Mouse (Mus musculus) heart, postnatal 0 days (tissue): ENCODE data around the gene Ippk. TPM values are rescaled to one million over a fixed set of nuclear protein-coding genes. Genes with fewer than 3 reads are reported as not detected.

Experiments
- ATAC-seq: fragments of 200-750 bp; cut with Nextera tagmentation; 2 replicates; pipeline ENCODE4 v1.8.0; 2017; ENCODE audit warnings: low read depth, moderate number of reproducible peaks, moderate library complexity; ENCODE audit not compliant: insufficient read depth
- DNase-seq: peaks from one replicate; pipeline ENCODE4 v3.0.0-alpha.2; 2016; ENCODE audit warnings: low spot score
- H3K27ac ChIP-seq: fragments of 300-500 bp; sonication (generic); 2 replicates; pipeline ENCODE4 v1.5.1; 2014; ENCODE audit warnings: low read depth, mild to moderate bottlenecking
- H3K27me3 ChIP-seq: fragments of 300-500 bp; sonication (generic); 2 replicates; pipeline ENCODE4 v1.6.1; 2014; ENCODE audit warnings: low read length, mixed read lengths; ENCODE audit not compliant: control insufficient read depth, insufficient read depth
- H3K36me3 ChIP-seq: fragments of 300-500 bp; sonication (generic); replicated peaks from 2 replicates; pipeline ENCODE4 v1.6.1; 2014; ENCODE audit warnings: low read length, mixed read lengths; ENCODE audit not compliant: control insufficient read depth, insufficient read depth
- H3K4me1 ChIP-seq: fragments of 300-500 bp; sonication (generic); 2 replicates; pipeline ENCODE4 v1.6.1; 2014; ENCODE audit warnings: antibody characterized with exemption; ENCODE audit not compliant: control insufficient read depth, insufficient read depth
- H3K4me2 ChIP-seq: fragments of 300-500 bp; sonication (generic); 2 replicates; pipeline ENCODE4 v1.6.1; 2014; ENCODE audit warnings: low read depth, mild to moderate bottlenecking, low read length, moderate library complexity
- H3K4me3 ChIP-seq: fragments of 300-500 bp; sonication (generic); 2 replicates; pipeline ENCODE4 v1.5.1; 2014; ENCODE audit warnings: low read depth, low read length
- H3K9ac ChIP-seq: fragments of 300-500 bp; sonication (generic); replicated peaks from 2 replicates; pipeline ENCODE4 v1.6.1; 2014; ENCODE audit warnings: low read depth, low read length, mixed read lengths
- H3K9me3 ChIP-seq: fragments of 300-500 bp; sonication (generic); replicated peaks from 2 replicates; pipeline ENCODE4 v1.6.1; 2016; ENCODE audit warnings: low read length; ENCODE audit not compliant: control insufficient read depth
- CTCF ChIP-seq: IDR thresholded peaks from 2 replicates; pipeline ENCODE4 v1.5.1; 2016; ENCODE audit warnings: antibody characterized with exemption, control low read depth, low read depth
- EP300 ChIP-seq: IDR thresholded peaks from 2 replicates; pipeline ENCODE4 v1.6.1; 2016; ENCODE audit warnings: antibody characterized with exemption, low read depth
- WGBS: fragments of 180-500 bp; shearing (Covaris S2); extraction: QIAGEN DNeasy Blood & Tissue Kit; methylation state at CpG from one replicate; pipeline ENCODE4 v1.1.7; 2014; 5-methylcytosine and 5-hydroxymethylcytosine counted together
- polyA plus RNA-seq: library from polyadenylated mRNA; unstranded; fragments of >200 nt; fragmentation: Nextera tagmentation; extraction: Ambion mirVana; gene quantifications from 2 replicates; pipeline ENCODE4 v1.2.1, GENCODE M21; 2015
- total RNA-seq: library from RNA; depleted of rRNA; stranded (reverse); fragments of >200 nt; gene quantifications from 2 replicates; pipeline ENCODE4 v1.2.3, GENCODE M21; 2014; ENCODE audit warnings: low replicate concordance

The Ippk gene
- total and polyA plus RNA-seq, 2 experiments from 2014 or later: 8.0 to 9.3 TPM

DNA sequence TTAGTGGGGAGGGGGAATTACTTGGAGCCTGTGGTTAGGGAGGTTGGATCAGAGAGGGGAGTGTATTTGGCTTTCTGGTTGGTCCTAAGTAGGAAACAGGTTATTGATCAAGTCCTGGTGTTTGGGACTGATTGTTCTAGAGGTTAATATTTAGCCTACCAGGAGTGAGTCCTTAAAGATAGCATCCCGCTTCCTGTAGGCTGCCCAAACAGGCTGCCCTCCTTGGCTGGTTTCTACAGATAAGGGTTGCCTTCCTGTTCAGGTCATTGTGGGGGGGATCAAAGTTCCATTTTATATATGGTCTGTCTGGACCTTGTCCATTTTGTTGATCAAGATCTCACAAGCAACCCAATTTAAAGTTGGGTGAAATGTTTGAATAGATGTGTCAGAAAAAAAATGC is 27.5 kb upstream of the Ippk start:
- Histone ChIP-seq H3K4me1 (no peaks in the 10 kb centered on the region), H3K36me3 (peaks cover under 1% of the 10 kb centered on the region; the same call in 1 of the 2 replicates), H3K27ac (no peak overlapping the region), H3K27me3 (no peaks in the 10 kb centered on the region), H3K4me2 (no peak overlapping the region), H3K9ac (no peak overlapping the region), H3K4me3 (no peak overlapping the region), H3K9me3 (no peaks in the 10 kb centered on the region)
- ATAC-seq: no peak
- TF ChIP-seq EP300: no peak
- no peak for TF ChIP-seq CTCF
- no peak for DNase-seq
- WGBS: 81% methylated on average over 1 of the region's 1 CpGs

DNA sequence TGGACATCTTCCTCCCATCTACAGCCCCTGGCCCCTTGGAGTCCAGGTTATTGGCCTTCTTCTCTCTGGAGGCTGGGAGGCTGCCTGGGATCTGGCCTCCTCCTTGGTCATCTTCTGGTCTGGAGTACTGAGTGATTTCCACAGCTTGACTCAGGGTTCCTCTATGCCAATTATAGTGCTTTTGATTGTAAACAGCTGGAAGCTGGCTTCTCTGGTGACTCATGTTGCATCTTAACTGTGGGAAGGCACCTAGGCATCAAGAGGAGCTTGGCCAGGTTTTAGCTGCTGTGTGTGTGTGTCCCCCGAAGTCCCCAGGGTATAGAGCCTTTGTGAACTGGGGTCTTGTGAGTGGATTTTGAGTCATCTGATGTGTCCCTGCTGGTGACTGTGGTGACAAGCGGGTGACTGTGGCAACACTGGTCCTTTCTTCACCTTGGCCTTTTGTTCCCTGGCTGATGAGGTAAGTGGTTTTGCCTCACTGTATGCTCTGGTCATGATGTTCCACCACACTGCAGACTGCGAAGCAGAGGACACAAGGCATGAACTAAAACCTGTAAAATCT is 26.1 kb upstream of the Ippk start:
- Histone ChIP-seq H3K9me3 (no peaks in the 10 kb centered on the region), H3K4me3 (no peak overlapping the region), H3K4me2 (no peak overlapping the region), H3K4me1 (no peaks in the 10 kb centered on the region), H3K27me3 (no peaks in the 10 kb centered on the region), H3K9ac (no peak overlapping the region), H3K36me3 (no peaks in the 10 kb centered on the region), H3K27ac (no peak overlapping the region)
- no peak for ATAC-seq
- 81% methylated on average over 3 of the region's 3 CpGs for WGBS
- TF ChIP-seq CTCF (no peak), EP300 (no peak)
- DNase-seq: no peak

DNA sequence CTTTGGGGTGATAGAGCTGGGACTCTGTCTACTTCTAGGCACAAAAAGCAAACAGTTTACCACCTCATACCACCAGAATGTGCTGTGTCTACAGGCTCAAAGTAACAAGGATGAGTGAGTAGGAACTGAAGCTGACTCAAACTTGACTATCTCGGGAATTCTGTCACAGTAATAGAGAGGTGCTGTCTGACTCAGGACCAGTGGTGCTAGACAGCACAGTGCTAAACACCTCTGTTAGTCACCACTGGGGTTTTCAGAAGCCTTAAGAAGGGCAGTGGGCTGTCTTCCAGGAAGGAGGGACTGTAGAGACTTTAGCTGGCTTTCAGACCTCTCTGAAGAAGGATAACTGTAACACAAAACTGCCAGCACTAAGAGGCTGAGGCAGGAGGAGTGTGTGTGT is 24.3 kb upstream of the Ippk start:
- DNase-seq: no peak
- H3K4me1 ChIP-seq: no peaks in the 10 kb centered on the region
- H3K9me3 ChIP-seq: no peaks in the 10 kb centered on the region
- 48% methylated on average over 1 of the region's 1 CpGs for WGBS
- H3K27ac ChIP-seq: no peak overlapping the region
- H3K36me3 ChIP-seq: no peaks in the 10 kb centered on the region
- H3K27me3 ChIP-seq: no peaks in the 10 kb centered on the region
- ATAC-seq: no peak
- no peak overlapping the region for H3K4me3 ChIP-seq
- H3K4me2 ChIP-seq: no peak overlapping the region
- no peak overlapping the region for H3K9ac ChIP-seq
- no peak for TF ChIP-seq EP300
- no peak for TF ChIP-seq CTCF

DNA sequence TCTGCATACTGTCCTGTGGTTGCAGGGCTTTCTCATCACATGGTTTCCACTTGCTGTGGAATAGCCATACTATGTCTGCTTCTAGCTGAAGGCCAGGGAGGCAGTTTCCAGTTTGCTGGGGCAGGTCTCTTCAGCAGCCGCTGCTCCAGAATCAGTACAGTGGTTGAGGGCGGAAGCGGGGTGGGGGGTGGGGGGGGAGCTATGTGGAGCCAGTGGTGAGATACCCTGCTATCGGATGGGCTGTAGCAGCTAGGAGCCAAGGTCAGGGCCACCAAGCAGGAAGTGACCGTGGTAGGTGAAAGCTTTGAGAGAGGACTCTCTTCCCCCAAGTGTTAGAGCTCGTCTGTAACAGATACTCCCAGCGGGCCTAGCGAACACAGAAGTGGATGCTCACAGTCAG is 22.9 kb upstream of the Ippk start:
- WGBS: 73% methylated on average over 8 of the region's 8 CpGs
- no peak for DNase-seq
- H3K9me3 ChIP-seq: no peaks in the 10 kb centered on the region
- H3K4me1 ChIP-seq: no peaks in the 10 kb centered on the region
- H3K27me3 ChIP-seq: no peaks in the 10 kb centered on the region
- no peak overlapping the region for H3K4me2 ChIP-seq
- no peak for TF ChIP-seq CTCF
- no peak for TF ChIP-seq EP300
- no peak overlapping the region for H3K9ac ChIP-seq
- no peak for ATAC-seq
- no peaks in the 10 kb centered on the region for H3K36me3 ChIP-seq
- no peak overlapping the region for H3K4me3 ChIP-seq
- no peak overlapping the region for H3K27ac ChIP-seq

DNA sequence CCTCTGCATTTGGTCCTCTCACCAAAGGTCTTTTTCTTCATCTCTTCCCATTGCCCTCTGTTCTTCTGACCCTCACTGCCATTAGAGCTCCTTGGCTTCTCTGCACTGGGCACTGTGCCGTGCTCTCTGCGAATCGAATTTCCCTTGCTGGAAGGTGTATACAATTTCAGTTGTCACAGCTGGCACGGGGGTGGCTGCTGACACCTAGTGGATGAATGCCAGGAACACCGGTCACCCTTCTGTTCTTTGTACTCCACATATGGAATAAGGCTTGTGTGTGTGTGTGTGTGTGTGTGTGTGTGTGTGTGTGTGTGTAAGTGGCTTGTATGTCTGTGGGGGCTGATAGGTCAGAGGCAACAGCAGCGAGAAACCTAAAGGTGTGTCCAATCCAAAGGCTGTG is 20.9 kb upstream of the Ippk start:
- Histone ChIP-seq H3K27ac (peak overlapping the region; percentile 51; the same call in 1 of the 2 replicates), H3K4me1 (no peaks in the 10 kb centered on the region), H3K27me3 (no peaks in the 10 kb centered on the region), H3K4me3 (no peak overlapping the region), H3K9me3 (no peaks in the 10 kb centered on the region), H3K4me2 (no peak overlapping the region), H3K9ac (no peak overlapping the region), H3K36me3 (no peaks in the 10 kb centered on the region)
- DNase-seq: peak; percentile 88
- ATAC-seq: peak; percentile 83
- WGBS: 17% methylated on average over 6 of the region's 6 CpGs
- peak; percentile 68 for TF ChIP-seq CTCF
- no peak for TF ChIP-seq EP300

DNA sequence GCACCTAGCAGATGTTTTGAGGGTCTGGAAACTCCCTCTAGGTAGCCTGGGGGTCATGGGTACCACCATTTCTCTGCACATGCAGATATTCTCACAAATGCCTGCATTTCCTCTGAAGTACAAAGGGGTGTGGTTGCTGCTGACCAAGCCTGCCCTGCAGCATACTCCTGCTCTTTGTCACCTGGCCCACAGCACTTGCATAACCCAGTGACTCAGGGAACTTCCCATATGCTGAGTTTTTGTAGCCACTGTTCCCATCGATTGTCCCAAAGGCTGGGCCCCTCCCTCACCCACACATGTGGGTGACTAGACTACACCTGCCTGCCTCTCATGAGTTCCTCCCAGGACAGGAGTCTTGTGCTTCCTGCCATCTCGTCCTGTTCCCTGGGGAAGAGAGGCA is 18.4 kb upstream of the Ippk start:
- DNase-seq (no peak), ATAC-seq (no peak)
- Histone ChIP-seq H3K36me3 (no peaks in the 10 kb centered on the region), H3K4me1 (no peaks in the 10 kb centered on the region), H3K27me3 (no peaks in the 10 kb centered on the region), H3K9ac (no peak overlapping the region), H3K4me3 (no peak overlapping the region), H3K9me3 (no peaks in the 10 kb centered on the region), H3K4me2 (no peak overlapping the region), H3K27ac (no peak overlapping the region)
- 56% methylated on average over 2 of the region's 2 CpGs for WGBS
- no peak for TF ChIP-seq CTCF
- no peak for TF ChIP-seq EP300
